Mouse (Mus musculus): ENCODE measurements around the gene Rab3gap2.
A peak's percentile ranks its signal among the peaks of the same experiment; 100 is the strongest.
"Not testable (repeated sequence)": the region's sequence is repeated elsewhere in the genome, so short reads cannot be mapped to it uniquely, and the experiment has no call there.

Gene Rab3gap2

DNA sequence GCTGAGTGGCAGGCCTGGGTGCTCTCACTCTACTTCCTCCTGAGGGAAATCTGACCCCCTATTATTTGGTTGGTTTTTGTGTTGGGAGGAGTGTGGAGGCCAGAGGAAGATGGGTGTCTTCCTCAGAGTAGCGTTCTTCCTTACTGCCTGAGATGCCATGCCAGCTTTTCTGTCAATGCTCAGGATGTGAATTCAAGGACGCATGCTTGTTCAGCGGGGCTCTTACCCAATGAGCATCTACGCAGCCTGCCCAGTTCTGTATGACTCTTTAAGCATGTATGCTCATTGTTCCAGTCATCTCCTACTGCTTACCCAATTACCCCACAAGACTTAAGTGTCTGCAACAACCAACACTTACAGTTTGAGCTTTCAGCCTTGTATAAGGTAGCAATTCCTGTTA is 76.7 kb downstream of the Rab3gap2 start:
- DNase-seq (ENCODE audit: extremely low spot score, low spot score), result no peak

DNA sequence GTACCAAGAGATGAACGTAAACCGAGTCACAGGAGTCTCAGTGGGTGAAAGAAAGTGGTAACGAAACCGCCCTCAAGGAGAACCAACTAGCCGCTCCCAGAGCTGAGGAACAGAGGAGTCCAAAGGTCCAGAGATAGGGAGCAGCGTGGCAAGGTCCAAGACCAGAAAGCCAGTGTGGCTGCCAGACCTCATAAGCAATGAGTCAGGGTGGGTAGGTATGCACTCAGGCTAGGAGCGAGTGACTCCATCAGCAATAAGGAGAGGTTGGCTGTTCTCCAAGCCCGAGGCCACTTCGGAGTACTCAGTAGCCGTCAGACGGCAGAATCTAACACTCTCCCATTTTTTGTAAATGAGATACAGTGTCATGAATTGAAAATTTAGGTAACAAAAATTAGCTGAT is 78.9 kb downstream of the Rab3gap2 start:
- no peak for DNase-seq (ENCODE audit: extremely low spot score, low spot score)

DNA sequence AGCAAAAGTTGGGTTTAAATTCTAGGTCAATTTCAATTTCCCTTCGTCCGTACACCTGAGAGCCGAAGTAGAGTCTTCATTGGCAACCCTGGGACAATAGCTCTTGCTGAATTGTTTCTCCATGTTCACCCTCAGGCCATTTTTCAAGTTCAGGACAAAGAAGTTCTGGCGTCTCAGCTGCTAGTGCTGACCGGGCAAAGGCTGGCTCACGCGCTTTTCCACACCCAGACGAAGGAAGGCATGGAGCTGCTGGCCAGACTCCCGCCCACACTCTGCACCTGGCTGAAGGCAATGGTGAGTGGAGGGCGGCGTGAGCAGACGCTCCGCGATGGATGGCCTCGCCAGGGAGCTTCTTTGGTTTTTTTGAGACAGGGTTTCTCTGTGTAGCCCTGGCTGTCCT is 79.3 kb downstream of the Rab3gap2 start:
- no peak for DNase-seq (ENCODE audit: extremely low spot score, low spot score)

DNA sequence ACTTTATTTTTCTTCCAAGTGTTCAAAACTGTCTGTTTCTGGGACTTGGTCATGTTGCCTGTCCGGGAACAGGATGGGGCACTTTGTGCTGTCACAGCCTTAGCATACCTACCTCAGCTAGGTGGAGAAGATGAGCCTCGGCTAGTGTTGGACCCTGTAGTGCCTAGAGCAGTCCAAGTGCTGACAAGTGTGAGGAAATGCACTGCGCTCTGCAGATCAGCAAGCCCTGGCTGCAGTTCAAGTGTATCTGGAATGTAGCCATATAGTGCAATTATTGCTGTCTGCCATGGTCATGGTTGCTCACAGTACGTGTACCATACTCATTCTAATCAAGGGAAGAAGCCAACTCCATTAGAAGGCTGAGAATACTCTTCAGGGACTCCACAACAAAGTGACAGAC is 80.8 kb downstream of the Rab3gap2 start:
- no peak for DNase-seq (ENCODE audit: extremely low spot score, low spot score)

DNA sequence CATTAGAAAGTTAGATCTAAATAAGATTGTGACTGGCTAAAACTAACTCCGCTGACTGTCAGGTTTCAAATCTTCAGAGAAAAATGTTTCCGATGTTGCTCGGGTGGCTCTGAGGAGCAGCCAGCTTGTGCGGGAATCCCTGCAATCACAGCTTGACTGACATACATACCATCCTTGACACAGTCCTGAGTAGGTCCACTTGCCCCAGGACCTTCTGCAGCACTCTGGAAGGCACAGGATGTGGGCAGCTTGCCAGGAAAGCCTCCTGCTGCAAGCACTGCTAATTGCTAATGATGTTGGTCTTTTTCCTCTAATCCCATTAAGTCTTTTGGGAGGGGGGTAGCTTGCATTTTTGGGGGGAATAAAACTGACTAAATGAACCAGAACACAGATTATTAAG is 81.3 kb downstream of the Rab3gap2 start:
- DNase-seq (ENCODE audit: extremely low spot score, low spot score), result no peak

DNA sequence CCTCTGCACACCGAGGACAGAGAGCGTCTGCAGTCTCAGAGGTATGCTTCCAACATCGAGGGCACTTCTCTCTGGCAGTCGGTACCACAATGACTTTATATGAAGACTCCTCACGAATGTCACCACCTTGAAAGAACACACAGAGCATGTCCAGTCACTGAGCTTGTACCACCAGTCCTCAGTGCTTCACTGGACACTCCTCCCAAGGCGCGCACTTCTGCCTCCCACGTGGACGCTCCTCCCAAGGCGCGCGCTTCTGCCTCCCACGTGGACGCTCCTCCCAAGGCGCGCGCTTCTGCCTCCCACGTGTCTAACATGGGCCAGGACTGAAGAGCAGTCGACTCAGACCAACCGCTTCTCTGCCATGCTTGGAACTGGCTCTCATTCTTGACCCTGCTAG is 83.1 kb downstream of the Rab3gap2 start:
- no peak for DNase-seq (ENCODE audit: extremely low spot score, low spot score)

DNA sequence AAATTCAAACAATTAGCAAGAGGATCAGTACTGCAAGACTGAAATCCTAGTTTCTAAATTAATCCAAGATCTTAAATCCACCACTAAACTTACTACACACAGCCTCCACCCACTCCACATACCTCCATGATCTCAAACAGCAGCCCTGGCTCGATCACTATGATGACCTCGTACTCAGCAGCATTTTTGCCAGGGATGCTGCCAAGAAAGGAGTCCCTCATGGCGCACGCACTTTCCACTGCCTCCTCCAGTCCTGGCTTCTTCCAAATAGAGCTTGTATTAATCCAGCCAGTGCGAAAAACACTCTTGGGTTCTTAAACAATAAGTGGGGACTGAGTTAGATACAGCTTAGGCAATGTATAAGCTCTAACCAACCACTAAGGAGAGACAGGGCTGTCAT is 85.3 kb downstream of the Rab3gap2 start:
- no peak for DNase-seq (ENCODE audit: extremely low spot score, low spot score)

DNA sequence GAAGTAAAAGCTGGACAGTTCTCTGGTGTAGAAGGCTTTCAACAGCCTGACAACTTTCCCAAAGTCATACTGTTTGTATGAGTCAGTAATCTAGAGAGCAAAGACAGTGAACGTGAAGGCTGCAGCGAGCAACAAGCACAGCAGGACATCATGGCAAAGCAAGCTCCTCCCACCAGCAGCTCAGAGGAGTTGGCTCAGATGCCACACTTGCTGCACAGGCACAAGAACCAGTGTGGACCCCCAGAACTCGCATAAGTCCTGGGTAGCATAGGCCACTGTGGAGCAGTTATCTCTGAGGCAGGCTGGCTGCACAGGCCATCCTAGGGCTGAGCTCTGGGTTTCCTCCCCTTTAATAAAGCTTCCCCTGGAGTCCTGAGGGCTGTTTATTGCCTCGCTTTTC is 87.4 kb downstream of the Rab3gap2 start:
- no peak for DNase-seq (ENCODE audit: extremely low spot score, low spot score)

DNA sequence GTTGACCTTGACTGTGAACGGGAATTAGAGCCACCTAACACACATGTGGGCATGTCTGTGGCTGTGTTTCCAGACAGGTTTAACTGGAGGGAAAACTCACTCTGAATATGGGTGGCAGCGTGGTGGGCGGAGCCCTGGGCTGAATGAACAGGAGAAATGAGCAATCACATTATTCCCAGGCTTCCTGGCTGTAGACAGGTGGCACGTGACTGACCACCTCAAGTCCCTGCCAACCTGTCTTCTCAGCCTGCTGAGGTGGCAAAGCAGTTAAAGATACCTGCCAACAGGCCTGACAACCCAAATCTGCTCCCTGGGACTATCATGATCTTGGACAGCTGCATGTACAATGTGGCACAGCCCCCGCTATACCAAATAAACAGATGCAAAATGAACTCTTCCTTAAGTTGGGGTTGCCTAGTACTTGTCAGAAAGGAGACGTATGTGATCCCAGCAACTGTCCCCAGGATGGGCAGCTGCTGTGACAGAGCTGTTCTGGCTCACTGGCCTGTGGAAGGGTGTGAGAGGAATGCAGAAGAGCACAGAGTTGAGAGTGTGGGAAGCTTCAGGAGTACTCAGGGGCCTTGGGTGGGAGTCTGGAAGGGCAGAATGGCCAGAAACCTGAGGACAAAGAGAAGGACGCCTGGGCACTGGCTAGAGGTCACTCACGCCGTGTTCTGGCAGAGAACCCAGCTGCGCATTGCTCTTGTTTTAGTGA is 88.9 kb downstream of the Rab3gap2 start:
- no peak for DNase-seq (ENCODE audit: extremely low spot score, low spot score)

DNA sequence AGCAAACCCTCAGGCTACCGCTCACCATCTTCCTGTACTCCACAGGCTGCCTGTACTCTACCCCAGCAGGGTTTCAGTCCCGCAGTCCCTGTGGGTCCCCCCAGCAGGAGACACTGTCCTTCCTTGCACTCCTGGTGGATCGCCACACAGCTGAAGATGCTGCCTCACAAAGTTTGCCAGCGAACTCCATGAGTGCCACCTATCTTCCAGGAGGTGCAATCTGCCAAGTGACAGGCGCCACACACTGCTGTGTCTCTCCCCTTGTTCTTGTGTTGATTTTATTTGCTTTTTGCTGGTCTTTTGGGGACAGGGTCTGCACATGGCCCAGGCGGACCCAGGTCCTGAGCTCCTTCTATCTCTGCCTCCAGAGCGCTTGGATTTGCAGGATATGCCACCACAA is 92.9 kb downstream of the Rab3gap2 start:
- no peak for DNase-seq (ENCODE audit: extremely low spot score, low spot score)

DNA sequence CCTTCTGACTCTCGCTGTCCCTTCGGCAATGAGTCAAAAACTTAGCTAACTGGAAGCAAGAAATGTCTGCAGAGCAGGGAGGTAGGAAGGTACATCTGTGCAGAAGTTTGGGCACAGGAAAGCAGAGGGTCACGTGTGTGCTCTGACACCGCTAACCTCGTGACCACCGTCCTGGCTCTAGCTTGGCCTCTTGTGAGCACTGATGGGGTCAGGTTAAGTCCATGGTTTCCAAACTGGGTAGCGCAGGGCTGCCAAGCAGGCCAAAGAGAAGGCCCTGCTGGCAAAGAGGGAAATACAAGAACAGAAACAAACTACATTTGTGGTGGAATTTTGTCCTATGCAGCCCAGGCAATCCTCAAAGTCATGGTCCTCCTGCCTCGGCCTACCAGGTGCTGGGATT is 94.6 kb downstream of the Rab3gap2 start:
- DNase-seq (ENCODE audit: extremely low spot score, low spot score), result no peak

DNA sequence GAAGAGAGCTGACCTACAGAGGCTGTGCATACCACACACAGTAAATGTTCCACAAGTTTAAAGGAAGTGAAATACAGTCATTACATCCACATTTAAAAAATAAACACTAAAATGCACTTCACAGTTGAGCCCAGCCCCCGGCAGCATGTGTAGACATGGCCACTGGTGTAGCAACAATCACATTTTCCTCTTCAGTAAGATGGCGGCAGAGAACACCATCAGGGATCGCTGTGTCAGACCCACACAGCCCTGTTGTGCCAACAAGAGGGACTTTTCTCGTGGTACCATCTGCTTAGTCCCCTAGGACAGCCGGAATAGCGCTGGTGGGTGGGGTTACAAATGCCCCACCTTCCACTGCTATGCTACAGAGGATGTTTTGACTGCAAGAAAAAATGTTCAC is 98.9 kb downstream of the Rab3gap2 start:
- DNase-seq (ENCODE audit: extremely low spot score, low spot score), result no peak

DNA sequence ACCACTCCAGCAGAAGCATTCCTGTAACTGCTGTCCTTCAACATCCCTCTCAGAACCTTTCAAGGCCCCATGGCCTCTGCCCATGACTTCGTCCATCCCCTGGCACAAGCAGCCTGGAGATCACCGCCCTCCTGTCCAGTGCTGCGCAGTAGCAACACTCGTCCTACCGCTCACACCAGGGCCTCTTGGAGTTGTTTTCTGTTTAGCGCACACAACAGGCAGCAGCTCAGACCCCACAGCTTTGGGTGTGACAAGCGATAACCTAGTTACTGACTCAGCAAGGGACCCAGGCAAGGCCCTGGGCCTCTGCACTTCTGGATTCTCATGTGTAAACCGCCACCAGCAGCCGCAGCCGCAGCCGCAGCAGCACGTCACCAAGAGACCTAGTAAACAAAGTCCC is 102.9 kb downstream of the Rab3gap2 start:
- no peak for DNase-seq (ENCODE audit: extremely low spot score, low spot score)

DNA sequence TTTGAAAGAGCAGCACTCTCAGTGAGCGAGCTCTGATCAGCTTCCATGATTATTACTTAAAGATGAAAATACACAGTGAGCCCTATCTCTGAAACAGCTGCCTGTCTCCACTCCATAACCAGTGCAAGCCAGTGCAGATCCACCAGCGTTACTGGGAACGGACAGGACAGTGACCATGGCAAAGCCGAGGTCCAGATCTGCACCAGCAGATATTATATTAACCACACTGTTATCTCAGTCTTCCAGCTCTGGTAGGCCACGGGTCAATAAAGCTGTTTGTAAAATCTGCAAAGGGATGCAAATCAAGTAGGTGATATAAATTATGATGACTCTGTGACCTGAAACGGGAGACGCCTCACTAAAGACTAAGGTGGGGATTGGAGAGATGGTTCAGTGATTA is 103.7 kb downstream of the Rab3gap2 start:
- no peak for DNase-seq (ENCODE audit: extremely low spot score, low spot score)

DNA sequence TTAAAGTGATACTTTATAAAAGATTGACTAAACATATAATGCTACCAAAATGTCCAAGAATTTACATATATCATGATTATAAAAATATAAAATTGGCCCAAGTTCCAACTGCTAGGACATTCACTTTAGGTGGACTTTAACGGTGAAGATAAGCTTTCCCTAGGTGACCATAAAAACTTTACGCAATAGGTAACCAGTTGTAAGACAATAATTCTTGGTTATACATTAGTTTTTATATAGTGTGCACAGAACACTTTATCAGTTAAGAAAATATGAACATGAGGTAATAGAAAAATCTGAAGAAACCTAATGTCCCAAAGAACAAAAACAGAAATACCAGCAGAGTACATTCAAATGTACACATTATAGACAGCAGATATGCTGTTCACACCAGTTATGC is 104.4 kb downstream of the Rab3gap2 start:
- no peak for DNase-seq (ENCODE audit: extremely low spot score, low spot score)

DNA sequence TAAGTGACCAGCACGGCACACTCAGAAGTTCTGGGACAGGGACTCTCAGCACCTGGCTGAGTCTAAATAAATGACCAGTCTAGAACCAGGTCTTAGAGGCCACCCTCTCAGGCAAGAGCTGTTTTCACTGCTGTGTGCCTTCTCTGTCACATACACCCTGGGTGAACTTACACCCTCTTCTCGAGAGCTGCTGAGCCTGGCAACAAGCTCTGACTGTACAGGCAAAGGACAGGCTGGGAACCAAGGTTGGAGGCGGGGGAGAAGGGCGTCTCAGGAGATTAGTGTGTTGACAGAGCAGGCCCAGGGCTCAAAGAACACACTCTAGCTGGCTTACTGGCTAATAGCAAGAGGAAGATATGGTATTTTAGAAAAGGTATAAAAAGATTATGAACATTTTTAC is 105.0 kb downstream of the Rab3gap2 start:
- no peak for DNase-seq (ENCODE audit: extremely low spot score, low spot score)

DNA sequence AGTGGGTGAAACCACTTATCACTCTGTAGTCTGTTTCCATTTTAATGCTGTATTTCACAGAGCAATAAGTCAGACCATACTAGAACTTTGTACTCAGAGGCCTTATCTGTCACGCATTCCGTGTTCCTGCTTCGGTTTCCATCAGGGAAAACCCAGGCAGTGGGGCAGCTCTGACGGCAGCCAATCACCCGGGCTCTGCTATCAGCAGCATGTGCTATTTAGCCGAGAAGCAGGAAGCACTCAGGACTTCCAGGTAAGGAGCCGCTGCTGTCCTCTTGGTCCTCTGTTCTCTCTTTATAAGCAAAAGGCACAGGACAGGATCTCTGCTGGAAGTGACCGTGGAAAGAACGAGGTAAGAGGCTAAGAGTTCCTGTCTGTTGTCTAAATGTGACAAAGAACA is 108.0 kb downstream of the Rab3gap2 start:
- DNase-seq (ENCODE audit: extremely low spot score, low spot score), result no peak

DNA sequence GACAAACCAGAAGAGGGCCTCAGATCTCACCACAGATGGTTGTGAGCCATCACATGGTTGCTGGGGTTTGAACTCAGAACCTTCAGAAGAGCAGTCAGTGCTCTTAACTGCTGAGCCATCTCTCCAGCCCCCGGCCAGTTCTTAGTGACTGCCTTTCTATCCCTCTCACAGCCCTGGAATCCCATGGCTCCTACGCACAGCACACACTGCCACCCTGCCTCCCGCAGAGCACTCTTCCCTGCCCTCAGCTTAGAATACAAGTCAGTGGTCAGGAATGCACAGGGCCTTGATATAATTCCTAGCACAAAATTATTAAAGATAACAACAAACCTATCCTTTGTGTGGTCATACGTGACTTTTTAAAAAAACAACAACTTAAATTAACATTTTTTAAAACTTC is 110.6 kb downstream of the Rab3gap2 start:
- DNase-seq (ENCODE audit: extremely low spot score, low spot score), result no peak

DNA sequence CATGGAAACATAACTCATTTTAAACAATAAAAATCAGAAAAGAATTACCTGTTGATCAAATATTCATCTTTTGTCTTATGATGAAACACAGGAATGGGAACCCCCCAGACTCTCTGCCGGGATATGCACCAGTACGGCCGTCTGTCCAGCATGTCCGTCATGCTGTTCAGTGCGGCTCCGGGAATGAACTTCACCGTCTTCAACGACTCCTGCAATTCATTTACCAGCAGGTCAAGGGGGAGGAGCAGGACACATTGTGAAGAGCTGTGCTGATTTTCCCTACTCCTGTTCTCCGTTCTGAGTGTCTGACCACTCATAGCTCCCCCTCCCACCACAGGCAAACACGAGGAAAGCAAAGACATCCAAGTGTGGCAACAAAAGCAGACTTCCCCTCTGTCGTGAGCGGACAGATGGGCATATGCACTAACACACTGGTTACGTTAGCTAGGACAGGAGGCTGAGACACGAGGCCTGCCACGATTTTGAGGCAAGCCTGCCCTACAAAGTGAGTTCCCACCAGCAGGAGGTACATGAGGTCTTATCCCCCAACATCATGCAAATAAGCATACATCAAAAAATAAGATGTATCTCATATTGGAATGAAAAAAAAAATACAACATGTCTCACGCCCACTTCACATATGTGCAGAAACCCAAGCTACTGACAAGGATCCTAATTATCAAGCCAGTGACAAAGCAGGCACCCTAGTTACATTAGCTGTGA is 112.1 kb downstream of the Rab3gap2 start:
- no peak for DNase-seq (ENCODE audit: extremely low spot score, low spot score)

DNA sequence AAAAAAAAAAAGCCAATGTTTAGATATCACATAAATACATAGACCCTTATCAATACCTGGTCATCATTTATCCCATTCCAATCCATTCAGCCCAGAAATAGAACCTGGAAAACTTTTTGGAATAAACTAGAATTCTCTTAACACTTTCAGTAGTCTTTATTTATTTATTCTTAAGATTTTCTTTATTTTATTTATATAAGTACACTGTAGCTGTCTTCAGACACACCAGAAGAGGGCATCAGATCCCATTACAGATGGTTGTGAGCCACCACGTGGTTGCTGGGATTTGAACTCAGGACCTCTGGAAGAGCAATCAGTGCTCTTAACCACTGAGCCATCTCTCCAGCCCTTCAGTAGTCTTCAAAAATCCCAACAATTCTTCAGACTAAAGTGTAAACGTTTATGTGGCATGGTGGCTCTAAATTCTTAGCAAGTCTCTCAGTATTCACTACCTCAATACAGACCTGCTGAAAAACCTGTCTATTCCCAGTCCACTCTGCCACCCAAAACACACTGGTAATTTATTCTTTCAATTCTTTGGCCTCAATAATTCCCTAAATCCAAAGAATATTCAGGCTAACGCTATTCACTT is 123.9 kb downstream of the Rab3gap2 start:
- DNase-seq (ENCODE audit: extremely low spot score, low spot score), result not testable (repeated sequence)

DNA sequence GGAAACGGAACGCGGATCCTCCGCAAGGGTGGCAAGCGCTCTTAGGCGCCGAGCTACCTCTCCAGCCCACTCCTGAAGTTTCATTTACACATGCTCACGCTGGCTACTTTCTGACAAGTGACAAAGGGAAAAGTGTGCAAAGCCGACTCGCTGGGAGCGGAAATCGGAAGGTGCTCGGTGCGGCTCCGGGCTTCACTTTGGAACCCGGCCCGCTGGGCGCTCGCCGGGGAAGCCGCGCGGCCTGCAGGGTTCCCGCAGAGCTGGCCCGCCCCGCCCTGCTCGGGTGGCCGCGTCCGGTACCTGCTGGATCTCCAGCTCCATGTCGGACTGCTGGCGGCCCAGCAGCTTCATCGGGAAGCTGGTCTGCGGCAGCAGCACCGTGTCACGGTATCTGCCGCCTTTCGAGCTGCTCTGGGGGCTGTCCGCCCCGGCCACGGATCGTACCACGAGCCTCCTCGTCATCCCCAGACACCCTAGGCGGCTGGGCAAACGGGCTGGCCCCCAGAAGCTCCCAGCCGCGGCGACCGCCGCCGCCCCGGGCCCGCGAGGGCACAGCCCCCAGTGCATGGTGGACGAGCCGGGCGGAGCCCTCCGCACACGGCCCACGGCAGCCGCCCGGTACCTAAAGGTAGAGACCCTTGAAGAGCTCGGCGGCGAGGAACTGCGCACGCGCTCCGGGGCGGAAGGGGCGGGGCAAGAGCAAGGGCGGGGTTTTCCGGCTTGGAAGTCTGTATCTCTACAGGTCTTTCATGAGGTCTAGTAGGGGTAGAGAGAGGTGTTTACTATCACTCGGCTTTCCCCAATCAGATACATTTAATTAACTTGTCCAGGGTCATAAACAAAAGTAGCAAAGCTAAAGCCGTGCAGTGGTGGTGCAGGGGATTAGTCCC is 125.0 kb downstream of the Rab3gap2 start, which contains the start of gene Iars2:
TSS of gene Iars2 (minus strand) at position 676 of the 890 bp plus-strand sequence.
- DNase-seq (ENCODE audit: extremely low spot score, low spot score), result peak; percentile 94

DNA sequence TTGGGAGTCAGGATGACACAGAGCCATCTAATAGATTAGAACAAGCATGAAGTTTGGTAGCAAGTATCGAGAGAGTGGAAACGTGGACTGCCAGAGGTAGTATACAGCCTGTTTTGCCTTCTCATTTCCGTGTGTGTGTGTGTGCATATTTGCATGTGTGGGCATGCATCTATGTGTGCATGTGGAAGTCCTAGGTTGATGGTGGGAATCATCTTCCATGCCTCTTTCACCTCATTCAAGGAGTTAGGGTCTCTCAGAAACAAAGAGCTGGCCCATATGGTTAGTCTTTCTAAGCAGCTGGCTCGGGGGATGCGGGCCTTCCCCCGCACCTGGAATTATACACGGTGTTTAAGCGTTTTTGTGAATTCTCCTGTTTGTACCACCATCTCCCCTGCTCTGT is 125.9 kb downstream of the Rab3gap2 start:
- DNase-seq (ENCODE audit: extremely low spot score, low spot score), result no peak

Measured in neural tube, embryonic 10.5 days (tissue).